Mouse (Mus musculus) limb, embryonic 15.5 days (tissue): ENCODE measurements around the gene Xcl1. TPM values are rescaled to one million over a fixed set of nuclear protein-coding genes. Genes with fewer than 3 reads are reported as not detected.
"Not testable (repeated sequence)": the region's sequence is repeated elsewhere in the genome, so short reads cannot be mapped to it uniquely, and the experiment has no call there.

ENCODE experiments used
- ATAC-seq: fragments of 200-750 bp; cut with Nextera tagmentation; 2 replicates; pipeline ENCODE4 v1.8.0; 2017; ENCODE audit warnings: low read depth, moderate TSS enrichment; ENCODE audit not compliant: insufficient number of reproducible peaks, low FRiP score, low TSS enrichment
- H3K27ac ChIP-seq: fragments of 300-500 bp; sonication (generic); 2 replicates; pipeline ENCODE4 v1.5.1; 2015; ENCODE audit warnings: moderate library complexity, mild to moderate bottlenecking, inconsistent platforms
- H3K27me3 ChIP-seq: fragments of 300-500 bp; sonication (generic); 2 replicates; pipeline ENCODE4 v1.6.1; 2015; ENCODE audit warnings: inconsistent platforms
- H3K36me3 ChIP-seq: fragments of 300-500 bp; sonication (generic); 2 replicates; pipeline ENCODE4 v1.6.1; 2015; ENCODE audit warnings: inconsistent platforms
- H3K4me1 ChIP-seq: fragments of 300-500 bp; sonication (generic); 2 replicates; pipeline ENCODE4 v1.6.1; 2015; ENCODE audit warnings: inconsistent platforms
- H3K4me2 ChIP-seq: fragments of 300-500 bp; sonication (generic); 2 replicates; pipeline ENCODE4 v1.6.1; 2015; ENCODE audit warnings: mild to moderate bottlenecking, inconsistent platforms
- H3K4me3 ChIP-seq: fragments of 300-500 bp; sonication (generic); 2 replicates; pipeline ENCODE4 v1.5.1; 2015; ENCODE audit warnings: mild to moderate bottlenecking, inconsistent platforms
- H3K9ac ChIP-seq: fragments of 300-500 bp; sonication (generic); 2 replicates; pipeline ENCODE4 v1.6.1; 2015; ENCODE audit warnings: inconsistent platforms
- H3K9me3 ChIP-seq: fragments of 300-500 bp; sonication (generic); 2 replicates; pipeline ENCODE4 v1.6.1; 2016; ENCODE audit warnings: inconsistent platforms
- WGBS: fragments of 180-500 bp; shearing (Covaris S2); methylation state at CpG from one replicate; pipeline ENCODE4 v1.1.7; 2015; 5-methylcytosine and 5-hydroxymethylcytosine counted together
- polyA plus RNA-seq: library from polyadenylated mRNA; unstranded; fragments of >200 nt; fragmentation: Nextera tagmentation; extraction: Ambion mirVana; gene quantifications from 2 replicates; pipeline ENCODE4 v1.2.1, GENCODE M21; 2015

Gene Xcl1
- polyA plus RNA-seq = not detected in 2 replicates

- 63% methylated on average over 9 of the region's 9 CpGs for WGBS
Observed at GRCm38 (mm10) chr1:164935477-164936044, at the start of gene Xcl1. TSS of gene Xcl1 (minus strand) at chr1:164935527.

DNA sequence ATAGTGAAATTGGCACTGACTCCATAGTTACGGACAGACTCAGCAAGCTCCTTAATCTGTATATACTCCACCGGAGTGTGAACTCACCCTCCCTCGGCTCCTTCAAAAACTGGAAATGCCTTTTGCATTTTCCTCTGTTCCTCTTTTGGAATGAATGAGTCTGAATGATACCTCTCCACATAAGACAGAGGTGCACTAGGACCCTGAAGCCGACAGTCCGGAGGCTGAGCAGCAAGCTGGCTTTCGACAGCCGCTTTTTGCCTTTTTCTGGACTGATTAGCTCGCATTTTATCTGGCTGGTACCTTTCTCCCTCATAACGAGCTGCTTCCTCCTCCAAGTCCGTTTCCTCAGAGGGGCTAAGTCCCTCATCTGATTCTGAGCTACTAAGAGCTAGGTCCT lies 49.4 kb upstream of the Xcl1 start:
- H3K4me1 ChIP-seq, H3K36me3 ChIP-seq, H3K4me3 ChIP-seq, H3K4me2 ChIP-seq, H3K9ac ChIP-seq, H3K27ac ChIP-seq, H3K9me3 ChIP-seq, ATAC-seq, H3K27me3 ChIP-seq: not testable (repeated sequence)
- 79% methylated on average over 10 of the region's 10 CpGs for WGBS

More at GRCm38 (mm10) chr1:164935477-164936044, at the start of gene Xcl1:
- Histone ChIP-seq H3K27ac (no peak within 1 kb of the TSS), H3K36me3 (no peaks in the 10 kb centered on the region), H3K4me2 (no peak within 1 kb of the TSS), H3K27me3 (no peaks in the 10 kb centered on the region), H3K9me3 (no peaks in the 10 kb centered on the region), H3K9ac (no peak within 1 kb of the TSS), H3K4me1 (no peaks in the 10 kb centered on the region), H3K4me3 (no peak within 1 kb of the TSS)
- ATAC-seq = no peak

- Histone ChIP-seq H3K36me3 (no peaks in the 10 kb centered on the region), H3K4me2 (no peak overlapping the region), H3K9me3 (no peaks in the 10 kb centered on the region), H3K9ac (no peak overlapping the region), H3K4me1 (no peaks in the 10 kb centered on the region), H3K4me3 (no peak overlapping the region), H3K27ac (no peak overlapping the region), H3K27me3 (no peaks in the 10 kb centered on the region)
- no peak for ATAC-seq
Observed at GRCm38 (mm10) chr1:164977351-164977750, 42.0 kb upstream of the Xcl1 start.

DNA sequence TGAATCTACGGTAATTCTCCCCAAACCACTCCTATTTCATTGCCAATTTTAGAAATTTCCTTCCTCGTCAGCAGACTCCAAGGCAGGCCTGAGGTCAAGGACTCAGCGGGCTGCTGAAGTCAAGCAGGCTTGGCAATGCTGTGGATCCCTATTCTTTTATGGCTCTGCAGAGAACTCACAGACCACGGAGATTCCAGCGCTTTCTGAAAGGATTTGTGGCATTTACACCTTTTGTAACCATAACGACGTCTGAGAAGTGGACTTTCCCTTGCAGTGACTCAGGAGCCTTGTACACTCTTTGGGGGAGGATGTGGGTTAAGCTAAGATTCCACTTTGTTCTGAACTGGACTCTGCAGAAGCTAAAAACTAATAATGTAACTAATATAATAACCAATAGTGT lies 40.4 kb upstream of the Xcl1 start:
- no peak overlapping the region for H3K4me3 ChIP-seq

DNA sequence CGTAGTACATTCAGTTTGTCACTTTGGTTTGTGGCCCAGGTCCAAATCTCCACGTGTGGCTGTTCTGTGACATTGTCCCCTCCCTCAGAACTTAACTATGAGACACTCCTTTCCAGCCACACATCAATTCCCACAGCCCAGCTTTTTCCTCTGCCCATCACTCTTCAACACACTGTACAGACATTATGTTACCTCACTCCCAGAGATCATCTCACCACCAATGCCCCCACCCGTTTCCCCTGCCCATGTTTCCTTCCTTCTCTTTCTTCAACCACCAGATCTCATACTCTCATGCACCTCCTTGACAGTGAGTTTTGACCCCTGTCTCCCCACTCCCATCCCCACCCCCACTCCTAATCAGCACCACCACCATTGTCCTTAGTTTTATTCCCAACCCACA lies 39.9 kb upstream of the Xcl1 start:
- Histone ChIP-seq H3K9me3 (no peaks in the 10 kb centered on the region), H3K4me2 (no peak overlapping the region), H3K4me3 (no peak overlapping the region), H3K27ac (no peak overlapping the region), H3K36me3 (no peaks in the 10 kb centered on the region), H3K4me1 (no peaks in the 10 kb centered on the region), H3K27me3 (no peaks in the 10 kb centered on the region), H3K9ac (no peak overlapping the region)
- ATAC-seq = no peak
- 72% methylated on average over 3 of the region's 3 CpGs for WGBS

More for the DNA sequence above, 40.4 kb upstream of the Xcl1 start:
- H3K9ac ChIP-seq = no peak overlapping the region
- no peak overlapping the region for H3K4me2 ChIP-seq
- no peak overlapping the region for H3K27ac ChIP-seq
- H3K27me3 ChIP-seq = no peaks in the 10 kb centered on the region
- no peak for ATAC-seq
- H3K9me3 ChIP-seq = no peaks in the 10 kb centered on the region
- WGBS = 67% methylated on average over 7 of the region's 7 CpGs
- H3K4me1 ChIP-seq = no peaks in the 10 kb centered on the region
- no peaks in the 10 kb centered on the region for H3K36me3 ChIP-seq

- Histone ChIP-seq H3K27ac (no peak overlapping the region), H3K9me3 (no peaks in the 10 kb centered on the region), H3K36me3 (no peaks in the 10 kb centered on the region), H3K27me3 (no peaks in the 10 kb centered on the region), H3K4me1 (no peaks in the 10 kb centered on the region), H3K4me2 (no peak overlapping the region), H3K9ac (no peak overlapping the region), H3K4me3 (no peak overlapping the region)
- no peak for ATAC-seq
- WGBS = 54% methylated on average over 3 of the region's 3 CpGs
Observed at GRCm38 (mm10) chr1:164973790-164974189, 38.5 kb upstream of the Xcl1 start.

GRCm38 (mm10) chr1:164973341-164973740 lies 38.0 kb upstream of the Xcl1 start:
- WGBS = 87% methylated on average over 1 of the region's 1 CpGs

DNA sequence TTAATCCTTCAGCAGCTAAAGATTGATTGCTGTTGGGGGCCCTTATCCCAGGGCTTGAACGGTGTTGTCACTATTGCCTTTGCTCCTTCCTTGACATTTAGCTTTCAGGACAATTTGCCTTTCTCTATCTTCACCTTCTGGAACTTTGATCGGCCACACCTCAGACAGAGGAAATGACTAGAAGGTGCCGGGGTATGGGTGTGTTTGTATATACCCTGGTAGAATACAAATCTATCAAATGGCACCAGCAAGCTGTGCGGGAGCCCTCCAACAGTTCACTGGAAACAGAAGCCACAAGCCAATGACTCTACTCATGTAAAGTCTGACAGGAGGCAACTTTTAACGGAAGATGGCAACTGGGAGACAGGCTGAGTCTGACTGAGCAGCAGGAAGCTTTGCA lies 37.4 kb upstream of the Xcl1 start:
- no peak for ATAC-seq
- Histone ChIP-seq H3K27me3 (no peaks in the 10 kb centered on the region), H3K9me3 (no peaks in the 10 kb centered on the region), H3K9ac (no peak overlapping the region), H3K27ac (no peak overlapping the region), H3K4me1 (no peaks in the 10 kb centered on the region), H3K4me2 (no peak overlapping the region), H3K4me3 (no peak overlapping the region), H3K36me3 (no peaks in the 10 kb centered on the region)
- 86% methylated on average over 5 of the region's 5 CpGs for WGBS

More at GRCm38 (mm10) chr1:164973341-164973740, 38.0 kb upstream of the Xcl1 start:
- Histone ChIP-seq H3K27ac (no peak overlapping the region), H3K9ac (no peak overlapping the region), H3K4me3 (no peak overlapping the region), H3K4me2 (no peak overlapping the region), H3K4me1 (no peaks in the 10 kb centered on the region), H3K27me3 (no peaks in the 10 kb centered on the region), H3K36me3 (no peaks in the 10 kb centered on the region), H3K9me3 (no peaks in the 10 kb centered on the region)
- no peak for ATAC-seq

DNA sequence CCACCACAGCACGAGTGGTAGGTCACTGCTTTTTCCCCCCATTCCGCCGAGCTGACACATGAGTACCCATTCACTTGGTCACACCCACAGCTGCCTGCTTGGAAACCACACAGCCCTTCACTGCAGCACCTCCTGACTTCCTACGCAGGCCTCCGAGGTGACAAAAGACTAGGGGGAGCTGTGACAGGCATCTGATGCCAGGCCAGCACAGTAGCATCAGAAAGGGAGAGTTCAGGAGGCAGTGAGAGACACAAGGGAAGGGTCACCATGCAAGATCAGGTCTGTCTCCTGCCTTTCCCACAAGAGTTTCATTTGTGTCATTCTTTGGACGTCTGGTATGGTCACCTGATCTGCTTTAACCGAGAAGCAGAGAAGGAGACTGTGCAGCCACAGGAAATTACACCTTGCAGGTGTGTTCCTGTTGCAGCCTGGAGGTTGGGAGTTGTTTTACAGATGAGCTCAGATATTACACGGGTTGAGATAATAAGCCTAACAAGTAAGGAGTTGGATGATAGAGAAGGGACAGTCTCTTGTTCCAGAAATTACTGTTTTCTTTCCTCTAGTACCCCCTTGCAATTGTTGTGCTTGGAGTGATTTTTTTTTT lies 30.9 kb upstream of the Xcl1 start:
- H3K27me3 ChIP-seq = no peaks in the 10 kb centered on the region
- WGBS = 35% methylated on average over 8 of the region's 8 CpGs
- no peak overlapping the region for H3K9ac ChIP-seq
- no peak overlapping the region for H3K27ac ChIP-seq
- no peak for ATAC-seq
- H3K4me1 ChIP-seq = no peaks in the 10 kb centered on the region
- no peak overlapping the region for H3K4me2 ChIP-seq
- H3K4me3 ChIP-seq = no peak overlapping the region
- no peaks in the 10 kb centered on the region for H3K9me3 ChIP-seq
- H3K36me3 ChIP-seq = no peaks in the 10 kb centered on the region

- 48% methylated on average over 2 of the region's 2 CpGs for WGBS
- Histone ChIP-seq H3K36me3 (no peaks in the 10 kb centered on the region), H3K9ac (no peak overlapping the region), H3K4me3 (no peak overlapping the region), H3K27me3 (no peaks in the 10 kb centered on the region), H3K4me2 (no peak overlapping the region), H3K9me3 (no peaks in the 10 kb centered on the region), H3K27ac (no peak overlapping the region), H3K4me1 (no peaks in the 10 kb centered on the region)
- ATAC-seq = no peak
Observed at GRCm38 (mm10) chr1:164960610-164961009, 25.3 kb upstream of the Xcl1 start.

- H3K36me3 ChIP-seq = no peaks in the 10 kb centered on the region
- H3K27me3 ChIP-seq = no peaks in the 10 kb centered on the region
- H3K4me3 ChIP-seq = no peak overlapping the region
- WGBS = 51% methylated on average over 11 of the region's 11 CpGs
- H3K9me3 ChIP-seq = no peaks in the 10 kb centered on the region
- H3K4me1 ChIP-seq = no peaks in the 10 kb centered on the region
- ATAC-seq = no peak
- H3K4me2 ChIP-seq = no peak overlapping the region
- H3K27ac ChIP-seq = no peak overlapping the region
- no peak overlapping the region for H3K9ac ChIP-seq
Observed at GRCm38 (mm10) chr1:164959787-164960385, 24.6 kb upstream of the Xcl1 start.

- no peaks in the 10 kb centered on the region for H3K9me3 ChIP-seq
- WGBS = 77% methylated on average over 3 of the region's 3 CpGs
- H3K4me3 ChIP-seq = no peak overlapping the region
- no peak for ATAC-seq
- H3K27ac ChIP-seq = no peak overlapping the region
- H3K27me3 ChIP-seq = no peaks in the 10 kb centered on the region
- no peak overlapping the region for H3K4me2 ChIP-seq
- H3K9ac ChIP-seq = no peak overlapping the region
- no peaks in the 10 kb centered on the region for H3K4me1 ChIP-seq
- no peaks in the 10 kb centered on the region for H3K36me3 ChIP-seq
Observed at GRCm38 (mm10) chr1:164959160-164959559, 23.8 kb upstream of the Xcl1 start.
